Mouse (Mus musculus): ENCODE data around the gene Pde7b. TPM values are rescaled to one million over a fixed set of nuclear protein-coding genes. Genes with fewer than 3 reads are reported as not detected.

Pde7b gene
- polyA plus RNA-seq, 1 experiment from 2014 or later: 12.1 TPM

GRCm38 (mm10) chr10:20485816-20486215, 239.1 kb downstream of the Pde7b start:
- 77% methylated on average over 3 of the region's 3 CpGs for WGBS (ENCODE audit: insufficient replicate concordance)
- no peak overlapping the region for H3K4me2 ChIP-seq
- H3K27me3 ChIP-seq (ENCODE audit: control insufficient read depth, insufficient read depth, low read length): no peaks in the 10 kb centered on the region
- H3K9ac ChIP-seq (ENCODE audit: low read depth, low read length): no peak overlapping the region
- H3K36me3 ChIP-seq (ENCODE audit: control insufficient read depth, insufficient read depth, low read length): no peaks in the 10 kb centered on the region
- no peak overlapping the region for H3K27ac ChIP-seq (ENCODE audit: low read depth, low read length)
- ATAC-seq (replicated peaks; ENCODE audit: insufficient number of reproducible peaks, low FRiP score, low TSS enrichment): no peak
- no peaks in the 10 kb centered on the region for H3K9me3 ChIP-seq (replicated peaks; ENCODE audit: control insufficient read depth, low read length)
- H3K4me1 ChIP-seq (ENCODE audit: control insufficient read depth, insufficient read depth, low read length): peaks cover 20% of the 10 kb centered on the region
- H3K4me3 ChIP-seq (ENCODE audit: low read depth, low read length): no peak overlapping the region

GRCm38 (mm10) chr10:20479481-20479880, 245.4 kb downstream of the Pde7b start:
- H3K27me3 ChIP-seq (ENCODE audit: control insufficient read depth, insufficient read depth, low read length): no peaks in the 10 kb centered on the region
- no peak overlapping the region for H3K9ac ChIP-seq (ENCODE audit: low read depth, low read length)
- no peak overlapping the region for H3K4me2 ChIP-seq
- 68% methylated on average over 8 of the region's 8 CpGs for WGBS (ENCODE audit: insufficient replicate concordance)
- no peaks in the 10 kb centered on the region for H3K36me3 ChIP-seq (ENCODE audit: control insufficient read depth, insufficient read depth, low read length)
- no peak overlapping the region for H3K27ac ChIP-seq (ENCODE audit: low read depth, low read length)
- no peak overlapping the region for H3K4me3 ChIP-seq (ENCODE audit: low read depth, low read length)
- H3K9me3 ChIP-seq (replicated peaks; ENCODE audit: control insufficient read depth, low read length): no peaks in the 10 kb centered on the region
- no peak for ATAC-seq (replicated peaks; ENCODE audit: insufficient number of reproducible peaks, low FRiP score, low TSS enrichment)
- peaks cover 6% of the 10 kb centered on the region; the same call in 1 of the 2 replicates for H3K4me1 ChIP-seq (ENCODE audit: control insufficient read depth, insufficient read depth, low read length)

GRCm38 (mm10) chr10:20478456-20478855, 246.4 kb downstream of the Pde7b start:
- H3K27ac ChIP-seq (ENCODE audit: low read depth, low read length): no peak overlapping the region
- H3K4me3 ChIP-seq (ENCODE audit: low read depth, low read length): no peak overlapping the region
- H3K27me3 ChIP-seq (ENCODE audit: control insufficient read depth, insufficient read depth, low read length): no peaks in the 10 kb centered on the region
- peaks cover 6% of the 10 kb centered on the region; the same call in 1 of the 2 replicates for H3K4me1 ChIP-seq (ENCODE audit: control insufficient read depth, insufficient read depth, low read length)
- no peaks in the 10 kb centered on the region for H3K36me3 ChIP-seq (ENCODE audit: control insufficient read depth, insufficient read depth, low read length)
- H3K9ac ChIP-seq (ENCODE audit: low read depth, low read length): no peak overlapping the region
- no peak overlapping the region for H3K4me2 ChIP-seq
- ATAC-seq (replicated peaks; ENCODE audit: insufficient number of reproducible peaks, low FRiP score, low TSS enrichment): no peak
- 68% methylated on average over 8 of the region's 8 CpGs for WGBS (ENCODE audit: insufficient replicate concordance)
- no peaks in the 10 kb centered on the region for H3K9me3 ChIP-seq (replicated peaks; ENCODE audit: control insufficient read depth, low read length)

- ATAC-seq (replicated peaks; ENCODE audit: insufficient number of reproducible peaks, low FRiP score, low TSS enrichment): no peak
- Histone ChIP-seq H3K4me3 (ENCODE audit: low read depth, low read length) (no peak overlapping the region), H3K27me3 (ENCODE audit: control insufficient read depth, insufficient read depth, low read length) (no peaks in the 10 kb centered on the region), H3K9ac (ENCODE audit: low read depth, low read length) (no peak overlapping the region), H3K4me2 (no peak overlapping the region), H3K9me3 (replicated peaks; ENCODE audit: control insufficient read depth, low read length) (no peaks in the 10 kb centered on the region), H3K4me1 (ENCODE audit: control insufficient read depth, insufficient read depth, low read length) (peaks cover 6% of the 10 kb centered on the region; the same call in 1 of the 2 replicates), H3K36me3 (ENCODE audit: control insufficient read depth, insufficient read depth, low read length) (no peaks in the 10 kb centered on the region), H3K27ac (ENCODE audit: low read depth, low read length) (no peak overlapping the region)
- 62% methylated on average over 7 of the region's 7 CpGs for WGBS (ENCODE audit: insufficient replicate concordance)
Measured at GRCm38 (mm10) chr10:20474831-20475230, 250.0 kb downstream of the Pde7b start.

GRCm38 (mm10) chr10:20474036-20474435, 250.8 kb downstream of the Pde7b start:
- Histone ChIP-seq H3K9me3 (replicated peaks; ENCODE audit: control insufficient read depth, low read length) (no peaks in the 10 kb centered on the region), H3K4me2 (no peak overlapping the region), H3K4me1 (ENCODE audit: control insufficient read depth, insufficient read depth, low read length) (peaks cover 6% of the 10 kb centered on the region; the same call in 1 of the 2 replicates), H3K4me3 (ENCODE audit: low read depth, low read length) (no peak overlapping the region), H3K27ac (ENCODE audit: low read depth, low read length) (no peak overlapping the region), H3K9ac (ENCODE audit: low read depth, low read length) (no peak overlapping the region), H3K27me3 (ENCODE audit: control insufficient read depth, insufficient read depth, low read length) (no peaks in the 10 kb centered on the region), H3K36me3 (ENCODE audit: control insufficient read depth, insufficient read depth, low read length) (no peaks in the 10 kb centered on the region)
- WGBS (ENCODE audit: insufficient replicate concordance): 69% methylated on average over 9 of the region's 9 CpGs
- ATAC-seq (replicated peaks; ENCODE audit: insufficient number of reproducible peaks, low FRiP score, low TSS enrichment): no peak

- H3K36me3 ChIP-seq (ENCODE audit: control insufficient read depth, insufficient read depth, low read length): no peaks in the 10 kb centered on the region
- no peak for ATAC-seq (replicated peaks; ENCODE audit: insufficient number of reproducible peaks, low FRiP score, low TSS enrichment)
- H3K4me2 ChIP-seq: no peak overlapping the region
- H3K4me1 ChIP-seq (ENCODE audit: control insufficient read depth, insufficient read depth, low read length): peaks cover 6% of the 10 kb centered on the region; the same call in 1 of the 2 replicates
- no peaks in the 10 kb centered on the region for H3K9me3 ChIP-seq (replicated peaks; ENCODE audit: control insufficient read depth, low read length)
- no peaks in the 10 kb centered on the region for H3K27me3 ChIP-seq (ENCODE audit: control insufficient read depth, insufficient read depth, low read length)
- H3K27ac ChIP-seq (ENCODE audit: low read depth, low read length): no peak overlapping the region
- H3K9ac ChIP-seq (ENCODE audit: low read depth, low read length): no peak overlapping the region
- H3K4me3 ChIP-seq (ENCODE audit: low read depth, low read length): no peak overlapping the region
- 84% methylated on average over 5 of the region's 5 CpGs for WGBS (ENCODE audit: insufficient replicate concordance)
Measured at GRCm38 (mm10) chr10:20473505-20473904, 251.4 kb downstream of the Pde7b start.

GRCm38 (mm10) chr10:20472007-20472406, 252.9 kb downstream of the Pde7b start:
- no peak overlapping the region for H3K9ac ChIP-seq (ENCODE audit: low read depth, low read length)
- H3K4me3 ChIP-seq (ENCODE audit: low read depth, low read length): no peak overlapping the region
- peaks cover 6% of the 10 kb centered on the region; the same call in 1 of the 2 replicates for H3K4me1 ChIP-seq (ENCODE audit: control insufficient read depth, insufficient read depth, low read length)
- no peak overlapping the region for H3K27ac ChIP-seq (ENCODE audit: low read depth, low read length)
- H3K27me3 ChIP-seq (ENCODE audit: control insufficient read depth, insufficient read depth, low read length): no peaks in the 10 kb centered on the region
- no peak for ATAC-seq (replicated peaks; ENCODE audit: insufficient number of reproducible peaks, low FRiP score, low TSS enrichment)
- no peak overlapping the region for H3K4me2 ChIP-seq
- WGBS (ENCODE audit: insufficient replicate concordance): 80% methylated on average over 8 of the region's 8 CpGs
- H3K36me3 ChIP-seq (ENCODE audit: control insufficient read depth, insufficient read depth, low read length): no peaks in the 10 kb centered on the region
- H3K9me3 ChIP-seq (replicated peaks; ENCODE audit: control insufficient read depth, low read length): no peaks in the 10 kb centered on the region

- WGBS (ENCODE audit: insufficient replicate concordance): 65% methylated on average over 3 of the region's 3 CpGs
- H3K27ac ChIP-seq (ENCODE audit: low read depth, low read length): no peak overlapping the region
- H3K4me3 ChIP-seq (ENCODE audit: low read depth, low read length): no peak overlapping the region
- H3K36me3 ChIP-seq (ENCODE audit: control insufficient read depth, insufficient read depth, low read length): no peaks in the 10 kb centered on the region
- H3K4me2 ChIP-seq: no peak overlapping the region
- no peaks in the 10 kb centered on the region for H3K27me3 ChIP-seq (ENCODE audit: control insufficient read depth, insufficient read depth, low read length)
- ATAC-seq (replicated peaks; ENCODE audit: insufficient number of reproducible peaks, low FRiP score, low TSS enrichment): no peak
- H3K4me1 ChIP-seq (ENCODE audit: control insufficient read depth, insufficient read depth, low read length): 0 out of 2 replicates have a peak, but pooled peaks cover 5% of the 10 kb centered on the region
- H3K9ac ChIP-seq (ENCODE audit: low read depth, low read length): no peak overlapping the region
- H3K9me3 ChIP-seq (replicated peaks; ENCODE audit: control insufficient read depth, low read length): no peaks in the 10 kb centered on the region
Measured at GRCm38 (mm10) chr10:20464631-20465030, 260.2 kb downstream of the Pde7b start.

- H3K4me3 ChIP-seq (ENCODE audit: low read depth, low read length): no peak overlapping the region
- H3K36me3 ChIP-seq (ENCODE audit: control insufficient read depth, insufficient read depth, low read length): no peaks in the 10 kb centered on the region
- H3K9me3 ChIP-seq (replicated peaks; ENCODE audit: control insufficient read depth, low read length): no peaks in the 10 kb centered on the region
- H3K9ac ChIP-seq (ENCODE audit: low read depth, low read length): no peak overlapping the region
- H3K27ac ChIP-seq (ENCODE audit: low read depth, low read length): no peak overlapping the region
- no peak for ATAC-seq (replicated peaks; ENCODE audit: insufficient number of reproducible peaks, low FRiP score, low TSS enrichment)
- no peaks in the 10 kb centered on the region for H3K27me3 ChIP-seq (ENCODE audit: control insufficient read depth, insufficient read depth, low read length)
- 84% methylated on average over 1 of the region's 1 CpGs for WGBS (ENCODE audit: insufficient replicate concordance)
- 0 out of 2 replicates have a peak, but pooled peaks cover 5% of the 10 kb centered on the region for H3K4me1 ChIP-seq (ENCODE audit: control insufficient read depth, insufficient read depth, low read length)
- H3K4me2 ChIP-seq: no peak overlapping the region
Measured at GRCm38 (mm10) chr10:20463941-20464340, 260.9 kb downstream of the Pde7b start.
